Mouse (Mus musculus) telencephalon, adult 2 months (tissue): ENCODE data around the gene Hip1r.
A peak's percentile ranks its signal among the peaks of the same experiment; 100 is the strongest.
"Not testable (repeated sequence)": the region's sequence is repeated elsewhere in the genome, so short reads cannot be mapped to it uniquely, and the experiment has no call there.

Experiments
- DNase-seq: peaks from one replicate; pipeline ENCODE4 v3.0.0-alpha.2; 2011; ENCODE audit warnings: low read depth, low spot score

The Hip1r gene

DNA sequence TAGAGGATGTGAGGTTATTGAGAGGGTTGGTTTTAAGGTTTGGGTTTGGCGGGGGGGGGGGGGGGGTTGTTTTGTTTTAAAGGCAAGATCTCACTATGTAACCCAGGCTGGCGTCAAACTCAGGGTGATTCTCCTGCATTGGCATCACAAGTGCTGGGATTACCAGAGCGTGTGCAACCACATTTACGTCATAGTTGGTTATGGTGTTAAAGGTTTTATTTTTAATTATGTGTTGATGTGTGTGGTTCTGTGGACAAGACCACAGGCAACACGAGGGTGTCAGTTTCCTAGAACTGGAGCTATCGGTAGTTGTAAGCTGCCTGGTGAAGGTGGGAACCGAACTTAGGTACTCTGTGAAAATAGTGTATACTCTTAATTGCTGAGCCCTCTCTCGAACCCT lies 62.4 kb downstream of the Hip1r start:
- DNase-seq: no peak

DNA sequence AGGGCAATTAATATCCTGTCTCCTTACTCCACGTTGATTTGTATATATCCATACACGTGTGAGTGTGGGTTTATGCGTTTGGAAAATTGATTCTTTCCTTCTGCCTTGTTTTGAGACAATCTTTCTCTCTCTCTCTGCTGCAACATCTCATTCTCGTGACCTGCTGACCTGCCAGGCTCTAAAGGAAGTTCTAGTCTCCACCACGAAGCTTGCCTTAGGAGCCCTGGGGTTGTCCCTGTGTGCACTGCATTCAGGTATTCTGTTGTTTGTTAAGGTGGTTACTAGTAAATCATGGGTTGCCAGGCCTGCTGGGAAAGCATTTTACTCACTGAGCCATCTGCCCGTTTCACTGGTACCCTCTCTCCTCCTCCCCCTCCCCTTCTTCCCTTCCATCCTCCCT lies 62.9 kb downstream of the Hip1r start:
- DNase-seq: no peak

DNA sequence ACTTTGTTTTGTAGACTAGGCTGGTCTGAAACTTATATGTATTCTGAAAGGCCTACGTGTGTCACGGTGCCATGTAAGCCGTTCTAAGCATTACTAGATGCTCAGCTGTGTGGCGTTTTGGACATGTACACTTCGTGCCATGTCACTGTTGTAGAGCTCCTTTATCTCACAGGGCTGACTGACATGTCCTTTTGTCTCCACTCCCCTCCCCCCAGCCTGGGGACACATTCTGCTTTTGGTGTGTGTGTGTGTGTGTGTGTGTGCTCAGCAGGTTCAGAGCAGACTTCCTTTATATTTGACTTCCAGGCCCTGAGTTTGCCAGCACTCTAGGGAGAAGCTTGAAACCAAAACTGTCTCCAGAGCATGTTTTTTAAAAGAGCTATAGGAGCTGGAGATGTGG lies 63.4 kb downstream of the Hip1r start:
- no peak for DNase-seq

DNA sequence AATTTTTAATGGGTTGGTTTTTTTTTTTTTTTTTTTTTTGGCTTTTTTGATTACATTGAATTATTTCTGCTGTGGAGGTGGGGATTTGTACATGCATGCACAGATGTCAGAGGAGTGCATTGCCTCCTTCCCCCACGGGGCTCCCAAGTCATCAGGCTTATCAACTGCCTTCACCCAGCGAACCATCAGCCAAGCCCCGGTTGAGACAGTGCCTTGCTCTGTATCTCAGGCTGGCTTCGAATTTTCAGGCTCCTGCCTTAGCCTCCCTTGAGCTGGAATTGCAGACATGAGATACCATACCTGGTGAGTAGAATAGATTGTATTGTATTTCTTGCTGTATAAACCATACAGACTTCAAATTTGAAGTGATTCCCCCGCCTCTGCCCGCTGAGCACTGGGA lies 66.2 kb downstream of the Hip1r start:
- no peak for DNase-seq

DNA sequence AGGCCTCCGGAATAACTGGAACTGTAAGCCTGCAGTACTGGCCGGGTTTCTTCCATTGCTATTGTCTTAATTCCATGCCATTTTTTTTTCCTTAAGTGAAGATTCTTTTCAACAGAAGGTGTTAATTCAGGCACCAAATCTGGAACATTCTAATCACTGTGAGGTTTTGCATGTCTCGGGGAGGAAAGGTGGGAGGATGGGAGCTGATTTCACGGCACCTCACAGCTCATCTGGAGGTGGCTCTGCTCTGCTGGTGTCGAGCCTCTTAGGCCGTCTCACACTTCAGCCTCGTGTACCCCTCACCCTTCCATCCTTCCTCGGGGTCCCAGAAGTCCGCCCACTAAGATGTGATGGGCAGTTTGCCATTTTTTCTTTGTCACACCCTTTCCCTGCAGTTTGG lies 67.7 kb downstream of the Hip1r start:
- no peak for DNase-seq

DNA sequence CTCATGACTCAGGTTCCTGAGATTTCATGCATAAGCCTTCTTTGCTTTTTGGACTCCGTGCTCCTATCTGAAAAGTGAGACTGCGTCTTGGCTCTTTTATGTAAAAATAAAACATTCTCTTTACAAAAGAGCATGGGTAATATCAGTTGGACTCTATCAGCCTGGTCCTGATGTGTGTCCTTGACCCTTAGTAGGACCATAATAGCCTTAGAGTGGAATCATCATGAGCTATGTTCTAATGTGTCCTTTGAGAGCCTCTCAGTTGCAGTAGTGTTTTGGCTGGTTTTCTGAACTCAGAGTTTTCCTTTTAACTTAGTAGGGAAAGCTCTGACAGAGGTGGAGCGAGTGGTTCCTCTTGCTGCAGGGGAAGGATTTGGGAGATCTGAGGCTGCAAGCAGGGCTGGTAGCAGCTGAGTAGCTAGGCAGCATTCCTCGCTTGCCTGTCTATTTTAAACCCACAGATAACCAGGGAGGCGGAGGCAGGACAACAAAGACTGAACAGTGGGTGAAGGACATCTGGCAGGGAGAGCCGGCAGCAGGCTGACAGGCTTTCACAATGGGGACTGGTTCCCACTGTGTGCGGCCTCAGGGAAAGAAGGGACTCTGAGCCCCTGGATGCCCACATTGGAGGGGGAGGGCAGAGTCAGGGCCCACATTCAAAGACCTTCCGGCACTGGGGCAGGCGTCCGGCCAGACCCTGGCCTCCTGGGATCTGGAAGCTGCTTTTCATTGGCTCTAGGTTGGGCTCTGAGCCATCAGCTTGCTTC lies 70.0 kb downstream of the Hip1r start:
- DNase-seq: peak; percentile 94

DNA sequence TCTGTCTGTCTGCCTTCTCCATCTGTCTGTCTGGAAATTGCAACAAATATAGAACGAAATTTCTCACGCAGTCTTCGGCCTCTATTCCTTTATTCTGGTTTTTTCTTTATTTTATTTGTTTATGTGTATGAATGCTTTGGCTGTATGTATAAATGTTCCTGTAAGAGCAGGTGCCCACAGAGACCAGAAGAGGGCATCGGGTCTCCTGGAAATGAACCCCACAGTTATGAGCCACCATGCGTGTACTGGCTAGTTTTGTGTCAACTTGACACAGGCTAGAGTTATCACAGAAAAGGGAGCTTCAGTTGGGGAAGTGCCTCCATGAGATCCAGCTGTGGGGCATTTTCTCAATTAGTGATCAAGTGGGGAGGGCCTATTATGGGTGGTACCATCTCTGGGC lies 70.6 kb downstream of the Hip1r start:
- no peak for DNase-seq

DNA sequence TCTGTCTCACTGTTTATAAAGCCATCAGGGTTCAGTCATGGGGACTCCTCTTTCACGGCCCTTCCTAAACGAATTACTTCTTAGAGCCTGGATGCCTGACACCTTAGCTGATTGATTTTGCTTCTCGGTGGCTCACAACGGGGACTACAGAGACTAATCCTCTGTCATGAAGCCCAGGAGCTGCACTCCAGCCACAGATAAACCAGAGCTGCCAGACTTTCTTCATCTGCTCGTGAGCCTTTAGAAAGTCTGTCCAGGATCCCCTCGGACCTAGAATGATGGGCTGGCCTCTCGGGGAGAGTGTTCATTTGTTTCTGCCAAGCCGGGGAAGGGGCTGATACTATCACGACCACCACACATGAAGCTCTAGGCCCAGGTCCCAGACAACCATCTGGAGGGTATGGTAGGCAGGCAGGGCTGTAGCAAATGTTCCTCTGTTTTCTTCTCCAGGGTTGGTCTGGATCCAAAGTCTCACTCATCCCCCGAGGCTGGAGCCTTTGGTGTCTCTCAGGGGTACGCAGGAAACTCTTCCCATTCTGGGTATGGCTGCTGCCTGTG lies 72.1 kb downstream of the Hip1r start:
- no peak for DNase-seq

DNA sequence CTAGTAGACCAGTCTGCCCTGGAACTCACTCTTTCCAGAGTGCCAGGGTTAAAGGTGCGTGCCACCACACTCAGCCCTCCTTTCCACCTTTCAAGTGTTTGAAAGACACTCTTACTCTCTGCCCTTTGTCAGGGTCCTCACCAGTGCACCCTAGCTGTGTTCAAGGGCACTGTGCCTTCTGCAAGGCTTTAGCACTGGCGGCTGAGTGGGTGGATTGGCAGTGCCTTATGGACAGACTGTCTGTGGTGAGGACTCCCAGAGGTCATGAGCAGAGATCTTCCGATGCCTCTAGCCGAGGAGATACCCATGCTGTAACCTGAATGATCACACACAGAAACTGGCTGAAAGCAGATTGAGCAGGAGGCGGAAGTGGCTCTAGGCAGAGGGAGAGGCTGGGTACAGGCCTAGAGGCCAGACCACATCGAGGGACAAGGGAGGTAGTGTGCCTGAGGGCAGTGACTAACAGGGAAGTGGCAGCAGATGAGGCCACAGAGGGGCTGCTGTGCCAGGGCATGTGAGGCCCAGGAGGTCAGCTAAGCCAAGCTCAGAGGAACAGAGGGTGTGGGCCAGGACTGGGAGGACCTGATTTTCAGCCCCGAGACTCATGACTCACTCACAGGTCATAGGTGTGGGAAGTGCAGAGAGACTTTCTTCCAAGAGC lies 73.4 kb downstream of the Hip1r start:
- no peak for DNase-seq

DNA sequence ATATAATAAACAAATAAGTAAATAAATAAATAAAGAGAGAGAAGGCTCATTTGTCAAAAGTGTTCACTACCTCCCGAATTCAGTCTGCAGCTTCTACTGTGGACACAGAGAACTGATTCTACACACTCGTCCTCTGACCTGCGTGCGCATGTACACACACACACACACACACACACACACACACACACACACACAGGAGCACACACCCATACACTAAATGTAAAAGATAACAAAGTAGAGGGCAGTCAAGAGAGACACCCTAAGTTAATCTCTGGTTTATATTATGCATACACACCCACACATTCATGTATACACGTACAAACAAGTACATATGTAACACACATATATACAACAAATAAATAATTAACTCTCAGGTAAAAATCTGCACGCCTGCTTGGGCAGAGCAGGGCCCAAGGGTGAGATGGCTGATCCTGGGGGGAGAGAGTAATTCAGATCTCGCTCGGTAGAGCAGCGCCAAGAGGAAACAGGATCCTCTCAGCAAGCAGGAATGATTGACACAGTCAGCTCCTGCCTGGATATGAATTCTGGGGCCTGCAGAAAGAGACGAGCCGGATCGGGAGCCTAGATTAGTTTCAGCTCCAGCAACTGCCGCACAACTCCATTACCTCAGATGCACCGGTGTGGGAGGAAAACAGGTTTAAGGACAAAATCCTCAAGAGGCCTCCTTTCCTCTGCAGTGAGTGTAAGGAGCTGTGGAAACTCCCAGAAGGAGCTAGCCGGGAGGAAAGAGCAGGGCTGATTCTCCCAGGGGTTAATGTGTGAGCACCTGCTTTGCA lies 76.0 kb downstream of the Hip1r start:
- DNase-seq: no peak

DNA sequence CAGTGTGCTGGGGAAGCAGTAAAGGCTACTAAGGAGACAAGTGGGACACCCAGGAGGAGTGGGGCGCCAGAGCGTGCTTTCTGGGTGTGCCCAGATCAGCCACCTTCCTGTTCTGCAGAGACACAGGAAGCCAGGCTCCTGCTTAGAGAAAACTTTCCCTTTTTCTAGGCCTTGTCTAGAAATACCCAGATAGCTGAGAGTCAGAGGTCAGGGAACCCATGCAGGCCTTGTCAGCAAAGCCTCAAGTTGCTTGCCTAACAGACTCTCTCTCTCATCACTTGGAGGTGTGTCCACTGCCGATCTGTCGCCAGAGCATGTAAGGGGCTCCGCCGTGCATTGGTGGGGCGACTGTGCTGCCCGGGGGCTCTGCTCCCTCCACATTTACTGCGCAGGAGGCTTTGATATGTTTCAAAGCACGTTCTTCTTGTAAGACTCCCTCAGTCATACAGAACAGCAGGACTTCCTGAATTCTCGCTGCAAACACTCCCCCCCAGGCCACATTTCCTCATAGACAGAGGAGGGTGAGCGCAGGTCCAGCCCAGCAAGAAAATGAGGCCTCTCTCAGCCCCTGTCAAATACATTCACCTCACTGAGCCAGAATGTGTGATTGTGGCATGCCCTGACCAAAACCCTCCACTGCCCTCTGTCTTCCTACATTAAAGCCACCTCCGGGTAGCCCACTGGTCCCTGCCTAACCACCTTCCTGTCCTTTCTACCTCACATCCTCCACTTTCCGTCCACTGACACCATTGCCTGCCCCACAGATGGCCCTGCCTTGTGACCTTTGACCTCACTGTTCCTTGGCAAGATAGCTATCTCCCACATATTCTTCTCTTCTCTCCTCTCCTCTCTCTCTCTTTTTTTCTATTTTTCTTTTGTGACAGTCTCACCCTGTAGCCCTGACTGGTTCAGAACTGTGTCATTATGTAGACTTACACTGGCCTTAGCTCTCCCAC lies 76.9 kb downstream of the Hip1r start:
- no peak for DNase-seq

DNA sequence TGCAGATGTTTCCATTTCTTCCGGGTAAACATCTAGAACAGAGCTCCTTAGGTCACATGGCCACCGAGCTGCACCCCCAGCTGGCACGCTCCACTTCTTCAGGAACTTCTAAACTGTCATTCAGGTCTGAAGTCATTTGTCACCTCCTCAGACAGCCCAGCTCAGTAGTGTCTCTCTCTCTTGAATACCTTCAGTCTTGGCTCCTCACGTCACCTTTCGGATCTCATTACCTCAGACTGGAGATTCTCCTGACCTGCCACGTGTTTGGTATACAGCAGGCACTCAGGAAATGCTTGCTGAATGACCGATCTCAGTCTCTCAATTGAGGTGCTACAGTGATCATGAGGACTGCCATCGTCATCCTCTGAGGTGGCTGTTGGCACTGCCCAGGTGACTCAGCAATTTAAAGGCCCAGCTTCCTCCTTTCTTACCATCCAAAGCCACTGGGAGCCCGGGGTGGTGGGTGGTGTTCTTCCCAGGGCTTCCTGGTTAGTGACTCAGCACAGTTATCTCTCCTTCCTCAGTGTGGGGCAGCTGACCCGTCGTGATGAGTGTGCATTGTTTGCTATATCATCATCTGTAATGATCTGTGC lies 78.6 kb downstream of the Hip1r start:
- no peak for DNase-seq

DNA sequence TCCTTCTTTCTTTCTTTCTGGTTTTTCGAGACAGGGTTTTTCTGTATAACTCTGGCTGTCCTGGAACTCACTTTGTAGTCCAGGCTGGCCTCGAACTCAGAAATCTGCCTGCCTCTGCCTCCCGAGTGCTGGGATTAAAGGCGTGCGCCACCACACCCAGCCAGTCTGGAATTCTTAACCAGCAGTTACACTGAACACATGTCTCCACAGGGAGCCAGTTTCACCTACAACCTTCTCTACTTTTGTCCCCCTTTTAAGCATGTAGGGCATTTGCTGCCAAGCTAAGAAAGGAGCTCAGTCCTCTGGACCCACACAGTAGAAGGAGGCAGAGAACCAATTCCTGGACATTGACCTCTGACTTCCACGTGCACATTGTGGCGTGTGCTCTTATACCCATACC lies 79.2 kb downstream of the Hip1r start:
- not testable (repeated sequence) for DNase-seq
